Mouse (Mus musculus) hindbrain, postnatal 0 days (tissue): Measurements from ENCODE around the gene Galntl6. TPM values are rescaled to one million over a fixed set of nuclear protein-coding genes. Genes with fewer than 3 reads are reported as not detected.

Experiments
- ATAC-seq: fragments of 200-750 bp; cut with Nextera tagmentation; 2 replicates; pipeline ENCODE4 v1.8.0; 2017; ENCODE audit warnings: mild to moderate bottlenecking, moderate TSS enrichment, moderate library complexity
- DNase-seq: peaks from one replicate; pipeline ENCODE4 v3.0.0-alpha.2; 2015; ENCODE audit warnings: low spot score
- H3K27ac ChIP-seq: fragments of 300-500 bp; sonication (generic); 2 replicates; pipeline ENCODE4 v1.5.1; 2014; ENCODE audit warnings: mild to moderate bottlenecking
- H3K27me3 ChIP-seq: fragments of 300-500 bp; sonication (generic); 2 replicates; pipeline ENCODE4 v1.6.1; 2014; ENCODE audit warnings: low read length, mixed read lengths; ENCODE audit not compliant: insufficient read depth
- H3K36me3 ChIP-seq: fragments of 300-500 bp; sonication (generic); 2 replicates; pipeline ENCODE4 v1.6.1; 2014; ENCODE audit warnings: low read length, mixed read lengths; ENCODE audit not compliant: insufficient read depth
- H3K4me1 ChIP-seq: fragments of 300-500 bp; sonication (generic); 2 replicates; pipeline ENCODE4 v1.6.1; 2014; ENCODE audit warnings: antibody characterized with exemption, low read length, mixed read lengths; ENCODE audit not compliant: insufficient read depth
- H3K4me2 ChIP-seq: fragments of 300-500 bp; sonication (generic); 2 replicates; pipeline ENCODE4 v1.6.1; 2014; ENCODE audit warnings: low read depth, mild to moderate bottlenecking, low read length, moderate library complexity, mixed read lengths
- H3K4me3 ChIP-seq: fragments of 300-500 bp; sonication (generic); 2 replicates; pipeline ENCODE4 v1.5.1; 2014; ENCODE audit warnings: low read length
- H3K9ac ChIP-seq: fragments of 300-500 bp; sonication (generic); replicated peaks from 2 replicates; pipeline ENCODE4 v1.6.1; 2014; ENCODE audit warnings: mild to moderate bottlenecking, low read length, moderate library complexity, mixed read lengths
- H3K9me3 ChIP-seq: fragments of 300-500 bp; sonication (generic); 2 replicates; pipeline ENCODE4 v1.6.1; 2016; ENCODE audit warnings: low read length, mixed read lengths
- CTCF ChIP-seq: IDR thresholded peaks from 2 replicates; pipeline ENCODE4 v1.5.1; 2016; ENCODE audit warnings: antibody characterized with exemption, control low read depth, low read depth
- WGBS: fragments of 180-500 bp; shearing (Covaris S2); extraction: QIAGEN DNeasy Blood & Tissue Kit; methylation state at CpG from one replicate; pipeline ENCODE4 v1.1.7; 2014; 5-methylcytosine and 5-hydroxymethylcytosine counted together
- polyA plus RNA-seq: library from polyadenylated mRNA; unstranded; fragments of >200 nt; fragmentation: Nextera tagmentation; extraction: Ambion mirVana; gene quantifications from 2 replicates; pipeline ENCODE4 v1.2.1, GENCODE M21; 2015
- total RNA-seq: library from RNA; depleted of rRNA; stranded (reverse); fragments of >200 nt; gene quantifications from 2 replicates; pipeline ENCODE4 v1.2.3, GENCODE M21; 2014; rRNA removed

The Galntl6 gene
- total and polyA plus RNA-seq, 2 experiments from 2014 or later = 16.5 to 26.5 TPM

DNA sequence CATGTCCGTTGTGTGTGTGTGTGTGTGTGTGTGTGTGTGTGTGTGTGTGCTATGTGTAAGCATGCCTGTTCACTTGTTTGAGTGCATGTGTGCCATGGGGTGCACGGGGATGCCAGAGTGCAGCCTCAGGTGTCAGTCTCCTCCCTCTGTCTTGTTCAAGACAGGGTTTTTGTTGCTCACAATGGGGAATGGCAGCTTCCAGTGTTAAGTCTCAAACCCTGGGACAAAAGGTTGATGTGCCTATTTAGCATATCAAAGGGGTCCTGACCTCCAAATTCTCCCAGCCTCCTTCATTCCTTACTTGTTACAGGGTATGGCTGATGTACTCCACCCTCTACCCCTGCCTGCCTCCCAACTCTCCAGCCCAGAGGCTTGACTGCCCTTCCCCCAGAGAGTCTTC lies 1179.6 kb downstream of the Galntl6 start:
- DNase-seq (no peak), ATAC-seq (no peak)
- Histone ChIP-seq H3K27me3 (no peaks in the 10 kb centered on the region), H3K27ac (no peak overlapping the region), H3K9ac (no peak overlapping the region), H3K4me2 (no peak overlapping the region), H3K36me3 (no peaks in the 10 kb centered on the region), H3K9me3 (no peaks in the 10 kb centered on the region), H3K4me3 (no peak overlapping the region), H3K4me1 (no peaks in the 10 kb centered on the region)
- WGBS = 15% methylated on average over 2 of the region's 2 CpGs
- no peak for TF ChIP-seq CTCF

DNA sequence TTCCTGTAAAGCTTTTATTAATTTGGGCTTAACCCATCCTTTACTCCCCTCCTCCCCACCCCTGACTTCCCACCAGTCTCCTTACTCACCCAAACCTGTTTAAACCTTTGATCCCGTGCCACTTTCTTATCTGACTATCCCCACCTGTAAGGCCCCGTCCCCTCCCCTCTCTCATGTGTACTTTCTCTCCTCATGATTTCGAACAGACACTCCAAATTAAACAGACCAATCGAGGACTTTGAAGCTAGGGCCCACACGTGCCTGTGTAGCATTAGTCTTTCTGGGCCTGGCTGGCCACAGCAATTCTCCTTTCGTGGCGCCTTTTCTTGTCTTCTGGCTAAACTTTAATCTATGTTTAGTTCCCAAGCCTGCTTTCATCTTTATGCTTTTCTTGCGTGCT lies 1180.8 kb downstream of the Galntl6 start:
- 78% methylated on average over 8 of the region's 8 CpGs for WGBS
- no peak for TF ChIP-seq CTCF

DNA sequence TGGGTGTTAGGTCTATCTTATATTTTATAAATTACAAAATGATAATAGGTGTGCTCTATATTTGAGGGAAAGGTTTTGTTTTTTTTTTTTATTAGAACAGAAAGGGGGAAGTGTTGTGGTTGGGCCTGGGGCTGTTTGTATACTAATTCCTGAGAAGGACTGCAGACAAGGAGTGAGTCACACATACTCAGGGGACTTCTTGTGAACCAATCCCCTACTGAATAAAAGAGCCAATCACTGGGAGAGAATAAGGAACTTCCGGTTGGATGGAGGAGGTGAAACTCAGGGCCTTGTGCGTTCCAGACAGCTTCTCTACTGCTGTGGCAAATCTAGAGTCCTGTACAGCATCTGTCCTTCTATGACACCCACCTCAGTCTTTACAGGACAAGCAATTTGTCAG lies 1184.2 kb downstream of the Galntl6 start:
- Histone ChIP-seq H3K9me3 (no peaks in the 10 kb centered on the region), H3K27me3 (no peaks in the 10 kb centered on the region), H3K27ac (no peak overlapping the region), H3K9ac (no peak overlapping the region), H3K4me1 (no peaks in the 10 kb centered on the region), H3K4me2 (no peak overlapping the region), H3K36me3 (no peaks in the 10 kb centered on the region), H3K4me3 (no peak overlapping the region)
- 55% methylated on average over 2 of the region's 2 CpGs for WGBS
- no peak for TF ChIP-seq CTCF
- ATAC-seq (no peak), DNase-seq (no peak)

More for the DNA sequence above, 1180.8 kb downstream of the Galntl6 start:
- no peaks in the 10 kb centered on the region for H3K36me3 ChIP-seq
- H3K27me3 ChIP-seq = no peaks in the 10 kb centered on the region
- DNase-seq (peak; percentile 9), ATAC-seq (no peak)
- no peak overlapping the region for H3K27ac ChIP-seq
- H3K9me3 ChIP-seq = no peaks in the 10 kb centered on the region
- H3K4me2 ChIP-seq = no peak overlapping the region
- H3K9ac ChIP-seq = no peak overlapping the region
- H3K4me3 ChIP-seq = no peak overlapping the region
- H3K4me1 ChIP-seq = no peaks in the 10 kb centered on the region

DNA sequence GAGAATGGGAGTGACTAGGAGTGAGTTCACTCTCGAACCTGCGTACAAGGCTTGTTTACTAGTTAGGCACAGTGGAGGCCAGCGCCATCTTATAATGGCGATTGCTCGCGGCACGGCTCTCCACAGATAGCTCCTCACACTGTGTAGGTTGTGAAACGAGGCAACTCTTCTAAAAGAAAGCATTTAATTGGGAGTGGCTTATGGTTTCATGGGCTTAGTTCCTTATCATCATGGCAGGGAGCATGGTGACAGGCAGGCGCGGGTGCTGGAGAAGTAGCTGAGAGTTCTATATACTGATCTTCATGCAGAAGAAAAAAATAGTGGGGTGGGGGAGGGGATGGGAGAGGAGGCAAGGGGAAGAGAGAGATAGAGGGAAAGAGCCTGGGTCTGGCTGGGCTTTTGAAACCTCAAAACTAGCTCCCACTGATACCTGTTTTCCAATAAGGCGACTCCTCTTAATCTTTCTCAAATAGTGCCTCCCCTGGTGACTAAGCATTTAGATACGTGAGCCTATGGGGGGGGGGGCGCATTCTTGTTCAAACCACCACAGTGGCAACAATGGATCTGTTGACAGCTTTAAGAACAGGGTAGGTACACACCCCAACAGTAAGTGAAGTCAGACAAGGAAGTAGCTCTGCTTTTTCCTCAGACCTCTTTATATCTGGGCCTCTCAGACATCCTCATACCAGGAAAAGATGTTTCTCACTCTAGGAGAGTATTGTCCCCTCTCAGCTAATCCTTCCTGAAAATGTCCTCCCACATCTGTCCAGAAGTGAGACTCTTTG lies 1187.4 kb downstream of the Galntl6 start:
- no peaks in the 10 kb centered on the region for H3K27me3 ChIP-seq
- no peaks in the 10 kb centered on the region for H3K4me1 ChIP-seq
- 92% methylated on average over 13 of the region's 13 CpGs for WGBS
- ATAC-seq (no peak), DNase-seq (no peak)
- H3K27ac ChIP-seq = no peak overlapping the region
- no peaks in the 10 kb centered on the region for H3K9me3 ChIP-seq
- no peak overlapping the region for H3K9ac ChIP-seq
- H3K36me3 ChIP-seq = no peaks in the 10 kb centered on the region
- no peak overlapping the region for H3K4me3 ChIP-seq
- no peak overlapping the region for H3K4me2 ChIP-seq
- TF ChIP-seq CTCF = no peak

Other genes starting within 250 kb of the Galntl6 start
- gene BC030500, start 885 bp downstream of the Galntl6 start, total RNA-seq = 11.8 and 13.5 TPM in 2 replicates
- 9.7 and 12.3 TPM in 2 replicates for gene BC030500, start 885 bp downstream of the Galntl6 start, polyA plus RNA-seq